Mouse (Mus musculus) cerebellum, adult 11 months (tissue): ENCODE results near the gene Aktip.
A peak's percentile ranks its signal among the peaks of the same experiment; 100 is the strongest.

Source experiments
- DNase-seq: peaks from one replicate; pipeline ENCODE4 v3.0.0; 2022

Aktip gene

GRCm38 (mm10) chr8:91118131-91118530 is 81.6 kb downstream of the Aktip start:
- DNase-seq = no peak

DNA sequence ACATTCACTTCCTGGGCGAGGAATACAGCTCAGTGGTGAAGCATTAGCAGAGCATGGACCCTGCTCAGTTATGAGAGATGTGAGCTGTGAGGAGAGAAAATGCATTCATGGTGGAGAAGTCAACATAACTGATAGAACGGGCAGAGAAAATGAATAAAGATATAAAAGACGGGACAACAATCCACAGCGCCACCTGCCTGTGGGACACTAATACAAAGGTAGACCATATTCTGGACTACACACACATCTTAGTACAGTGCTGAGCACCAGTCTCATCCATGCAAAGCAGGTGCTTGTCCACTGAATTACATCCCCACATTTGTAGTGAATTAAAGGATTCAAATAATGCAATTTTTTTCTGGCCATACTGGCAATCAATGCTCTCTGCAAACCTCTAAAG is 82.2 kb downstream of the Aktip start:
- DNase-seq = no peak

DNA sequence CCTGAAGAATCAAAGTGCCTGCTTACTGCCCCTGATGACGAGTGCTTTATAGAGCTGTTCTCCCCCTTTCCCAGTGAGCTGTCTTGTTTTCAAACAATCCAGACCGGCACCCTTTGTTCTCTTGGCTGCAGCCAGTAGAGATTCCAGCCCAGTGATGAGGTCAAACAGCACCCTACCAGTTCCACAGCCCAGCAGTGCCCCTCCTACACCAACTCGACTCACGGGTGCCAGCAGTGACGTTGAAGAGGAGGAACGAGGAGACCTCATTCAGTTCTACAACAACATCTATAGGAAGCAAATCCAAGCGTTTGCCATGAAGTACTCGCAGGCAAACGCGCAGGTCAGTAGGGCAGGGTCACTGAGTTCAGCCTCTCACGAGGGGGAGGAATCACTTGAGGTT is 84.9 kb downstream of the Aktip start:
- no peak for DNase-seq

- DNase-seq = no peak
Measured at GRCm38 (mm10) chr8:91114428-91114827, 85.3 kb downstream of the Aktip start.

GRCm38 (mm10) chr8:91111868-91112477 is 87.8 kb downstream of the Aktip start:
- no peak for DNase-seq

- no peak for DNase-seq
Measured at GRCm38 (mm10) chr8:91106271-91106670, 93.5 kb downstream of the Aktip start.

DNA sequence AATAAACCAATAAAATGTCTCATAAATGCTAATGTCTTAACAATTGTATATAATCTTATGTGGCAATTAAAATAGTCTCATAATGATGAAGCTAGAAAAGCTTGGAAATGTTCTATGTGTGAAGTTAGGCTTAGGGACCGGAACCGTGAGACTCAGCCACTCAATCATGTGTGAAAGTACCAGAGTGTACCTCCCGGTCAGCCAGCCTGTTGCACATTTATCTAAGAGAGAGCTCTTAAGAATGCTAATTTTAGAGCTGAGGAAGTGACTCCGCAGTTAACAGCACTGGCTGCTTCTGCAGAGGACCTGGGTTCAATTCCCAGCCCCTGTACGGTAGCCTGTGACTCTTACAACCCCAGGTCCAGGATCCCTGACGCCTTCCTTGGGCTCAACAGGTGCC is 101.7 kb downstream of the Aktip start:
- no peak for DNase-seq

GRCm38 (mm10) chr8:91094135-91094534 is 105.6 kb downstream of the Aktip start:
- DNase-seq = no peak

DNA sequence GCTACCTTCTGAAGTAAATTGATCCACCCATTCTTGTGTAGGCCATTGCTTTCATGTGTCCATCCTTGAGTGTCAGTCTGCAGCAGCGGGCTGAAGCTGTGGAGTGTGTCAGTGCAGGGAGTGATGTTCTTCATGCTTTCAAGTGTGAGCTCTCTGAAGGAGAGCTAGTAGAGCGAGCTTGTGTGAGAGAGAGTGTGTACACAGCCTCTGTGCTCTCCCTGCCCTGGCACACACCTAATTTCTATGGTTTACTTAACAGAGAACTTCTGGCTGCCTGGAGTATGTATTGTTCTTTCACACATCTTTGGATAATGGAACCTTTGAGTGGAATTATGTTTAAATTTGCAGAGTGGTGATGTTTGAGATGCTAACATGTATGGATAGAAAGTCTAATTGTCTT is 110.2 kb downstream of the Aktip start:
- DNase-seq = no peak

GRCm38 (mm10) chr8:91088452-91088851 is 111.3 kb downstream of the Aktip start:
- DNase-seq = no peak

DNA sequence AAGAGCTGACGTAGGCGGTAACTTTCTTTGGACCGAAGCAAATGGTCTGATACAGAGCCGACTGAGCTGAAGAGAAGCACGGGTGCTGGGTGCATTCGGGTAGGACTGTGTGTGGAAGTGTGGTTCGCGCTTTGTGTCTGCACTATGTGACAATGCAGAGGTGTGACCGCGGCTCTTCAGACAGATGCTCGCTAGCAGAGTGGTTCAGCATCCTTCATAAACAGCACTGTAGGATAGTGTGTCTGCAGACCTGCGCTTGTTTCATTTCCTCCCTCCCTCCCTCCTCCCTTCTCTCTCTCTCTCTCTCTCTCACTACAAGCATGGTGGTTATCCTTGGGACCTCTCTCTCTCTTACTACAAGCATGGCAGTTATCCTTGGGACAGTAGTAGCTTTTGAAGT is 117.3 kb downstream of the Aktip start:
- DNase-seq = no peak

- no peak for DNase-seq
Measured at GRCm38 (mm10) chr8:91081911-91082310, 117.9 kb downstream of the Aktip start.

- no peak for DNase-seq
Measured at GRCm38 (mm10) chr8:91079678-91080077, 120.1 kb downstream of the Aktip start.

DNA sequence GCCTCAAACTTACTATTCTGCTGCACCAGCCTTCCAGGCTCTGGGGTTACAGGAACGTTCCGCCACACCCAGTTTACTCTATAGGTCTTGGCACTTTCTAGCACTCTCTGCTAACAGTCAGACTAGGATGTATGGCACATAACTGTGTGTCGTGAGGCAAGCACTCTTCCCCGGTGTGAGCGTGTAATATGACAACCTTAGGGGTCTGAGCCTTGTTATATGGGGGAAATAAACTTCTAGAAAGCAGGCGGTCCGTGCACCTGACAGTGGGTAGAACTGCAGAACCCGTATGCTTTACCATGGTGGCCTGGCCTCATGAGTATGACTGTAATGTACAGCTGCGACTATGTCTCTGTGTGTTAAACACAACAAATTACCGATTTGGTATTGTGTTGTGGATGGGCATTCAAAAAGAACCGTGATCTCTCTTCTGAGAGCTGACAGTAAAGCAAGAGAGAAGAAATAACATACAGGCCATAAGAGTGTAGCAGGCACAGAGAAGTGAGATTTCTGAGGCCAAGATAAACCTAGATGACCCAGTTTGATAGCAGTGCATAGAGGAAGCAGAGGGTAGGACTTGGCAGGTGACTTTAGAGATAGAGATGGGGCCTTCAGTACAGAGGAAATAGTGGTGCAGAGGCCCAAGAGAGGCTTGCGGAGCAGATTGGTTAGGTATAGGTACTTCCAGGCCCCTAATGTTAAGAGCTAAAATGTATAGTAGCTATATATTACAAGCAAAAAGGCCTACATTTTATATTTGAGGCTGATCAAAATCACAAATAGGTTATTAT is 122.5 kb downstream of the Aktip start:
- no peak for DNase-seq

DNA sequence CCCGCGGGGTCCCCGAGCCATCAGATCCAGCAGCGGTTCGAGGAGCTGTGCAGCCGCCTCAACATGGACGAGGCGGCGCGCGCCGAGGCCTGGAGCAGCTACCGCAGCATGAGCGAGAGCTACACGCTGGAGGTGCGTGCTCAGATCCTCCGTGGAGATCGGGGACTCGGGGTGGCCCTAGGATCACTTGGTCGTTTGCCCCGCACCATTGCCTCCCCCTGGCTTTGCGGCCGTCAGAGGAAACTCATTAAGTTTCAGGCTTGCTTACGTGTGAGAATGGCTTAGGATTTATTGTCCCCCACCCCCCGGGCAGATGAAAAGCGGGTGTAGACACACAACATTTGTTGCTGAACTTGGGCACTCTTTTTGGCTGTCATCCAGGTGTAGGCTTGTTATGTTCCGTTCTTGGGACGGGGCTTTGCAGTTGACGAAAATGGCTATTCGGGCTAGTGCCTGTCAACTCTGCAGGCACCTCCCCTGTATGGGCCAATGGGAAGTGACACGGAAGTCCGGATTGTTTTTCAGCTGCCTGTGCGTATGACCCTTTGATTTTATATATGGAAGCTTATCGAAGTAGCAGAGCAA is 129.4 kb downstream of the Aktip start:
- DNase-seq = peak; percentile 44

DNA sequence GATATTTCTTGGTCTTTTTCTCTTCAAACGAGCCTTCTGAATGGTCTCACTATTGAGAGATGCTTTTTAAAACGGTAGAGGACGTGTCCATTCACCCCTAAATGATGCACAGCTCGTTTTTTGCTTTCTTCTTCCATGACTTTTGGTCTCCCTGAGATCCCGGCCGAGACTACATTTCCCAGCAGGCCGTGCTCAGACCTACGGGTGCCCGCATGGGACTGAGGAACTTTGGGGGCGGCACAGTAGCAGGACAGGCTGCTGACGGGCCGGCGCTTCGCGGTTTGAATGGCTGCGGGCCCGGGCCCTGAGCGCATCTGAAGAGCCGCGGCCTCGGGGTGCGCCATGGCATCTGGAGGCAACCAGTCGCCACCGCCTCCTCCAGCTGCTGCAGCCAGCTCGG is 129.9 kb downstream of the Aktip start, which contains the start of gene Rbl2:
Gene Rbl2, plus strand, starts transcription at position 224 of the 400 bp plus-strand sequence.
- peak; percentile 90 for DNase-seq

GRCm38 (mm10) chr8:91069407-91069806 is 130.4 kb downstream of the Aktip start:
- no peak for DNase-seq

DNA sequence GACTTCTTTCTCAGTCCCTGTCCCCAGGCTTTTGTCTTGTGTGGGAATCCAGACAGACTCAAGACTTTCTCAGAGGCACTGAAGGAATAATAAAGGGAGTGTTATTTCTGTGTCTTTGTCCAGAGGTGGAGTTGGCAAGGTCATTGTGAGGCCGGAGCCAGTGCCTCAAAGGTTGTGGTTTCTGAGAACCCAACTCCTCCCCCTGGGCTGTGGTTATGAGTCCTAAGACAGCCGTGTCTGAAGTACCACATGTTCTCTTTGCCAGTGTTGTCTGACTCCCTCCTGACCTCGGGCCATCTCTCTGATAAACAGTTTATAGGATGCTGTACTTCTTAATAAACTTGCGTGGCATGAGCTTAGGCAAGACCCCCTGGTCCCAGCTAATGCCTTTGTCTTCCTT is 134.6 kb downstream of the Aktip start:
- no peak for DNase-seq
